Mouse (Mus musculus) E14TG2a.4 (cell line): Measurements from ENCODE around the gene Parp3.

Source experiments
- CTCF ChIP-seq: conservative IDR thresholded peaks from 2 replicates; pipeline ENCODE4 v1.5.1; 2014; ENCODE audit warnings: low read length
- NANOG ChIP-seq: IDR thresholded peaks from 2 replicates; pipeline ENCODE4 v1.6.1; 2014; ENCODE audit warnings: borderline replicate concordance, low read length, mixed read lengths
- POU5F1 ChIP-seq: IDR thresholded peaks from 2 replicates; pipeline ENCODE4 v1.6.1; 2014; ENCODE audit warnings: low read length, borderline replicate concordance

- TF ChIP-seq CTCF = no peak
- no peak for TF ChIP-seq NANOG
- no peak for TF ChIP-seq POU5F1
Observed at GRCm38 (mm10) chr9:106454071-106454761, 22.5 kb downstream of the Parp3 start.
